Mouse (Mus musculus) midbrain, embryonic 15.5 days (tissue): Measurements from ENCODE around the gene BC025446. TPM values are rescaled to one million over a fixed set of nuclear protein-coding genes. Genes with fewer than 3 reads are reported as not detected.
"Not testable (repeated sequence)": the region's sequence is repeated elsewhere in the genome, so short reads cannot be mapped to it uniquely, and the experiment has no call there.

Source experiments
- ATAC-seq: fragments of 200-750 bp; cut with Nextera tagmentation; replicated peaks from 2 replicates; pipeline ENCODE4 v1.8.0; 2017; ENCODE audit warnings: moderate TSS enrichment
- H3K27ac ChIP-seq: fragments of 300-500 bp; sonication (generic); 2 replicates; pipeline ENCODE4 v1.5.1; 2015; ENCODE audit warnings: mild to moderate bottlenecking, inconsistent platforms
- H3K27me3 ChIP-seq: fragments of 300-500 bp; sonication (generic); replicated peaks from 2 replicates; pipeline ENCODE4 v1.6.1; 2015; ENCODE audit warnings: inconsistent platforms
- H3K36me3 ChIP-seq: fragments of 300-500 bp; sonication (generic); replicated peaks from 2 replicates; pipeline ENCODE4 v1.6.1; 2015; ENCODE audit warnings: inconsistent platforms
- H3K4me1 ChIP-seq: fragments of 300-500 bp; sonication (generic); 2 replicates; pipeline ENCODE4 v1.6.1; 2015; ENCODE audit warnings: inconsistent platforms
- H3K4me2 ChIP-seq: fragments of 300-500 bp; sonication (generic); 2 replicates; pipeline ENCODE4 v1.6.1; 2015; ENCODE audit warnings: inconsistent platforms, mild to moderate bottlenecking, moderate library complexity
- H3K4me3 ChIP-seq: fragments of 300-500 bp; sonication (generic); 2 replicates; pipeline ENCODE4 v1.5.1; 2015; ENCODE audit warnings: mild to moderate bottlenecking, inconsistent platforms
- H3K9ac ChIP-seq: fragments of 300-500 bp; sonication (generic); 2 replicates; pipeline ENCODE4 v1.6.1; 2015; ENCODE audit warnings: mild to moderate bottlenecking, inconsistent platforms
- H3K9me3 ChIP-seq: fragments of 300-500 bp; sonication (generic); 2 replicates; pipeline ENCODE4 v1.6.1; 2016; ENCODE audit warnings: inconsistent platforms
- WGBS: fragments of 180-500 bp; shearing (Covaris S2); methylation state at CpG from one replicate; pipeline ENCODE4 v1.1.7; 2015; ENCODE audit warnings: mixed read lengths; 5-methylcytosine and 5-hydroxymethylcytosine counted together
- polyA plus RNA-seq: library from polyadenylated mRNA; unstranded; fragments of >200 nt; fragmentation: Nextera tagmentation; extraction: Ambion mirVana; gene quantifications from 2 replicates; pipeline ENCODE4 v1.2.1, GENCODE M21; 2015

The BC025446 gene
- not detected in 2 replicates for polyA plus RNA-seq

DNA sequence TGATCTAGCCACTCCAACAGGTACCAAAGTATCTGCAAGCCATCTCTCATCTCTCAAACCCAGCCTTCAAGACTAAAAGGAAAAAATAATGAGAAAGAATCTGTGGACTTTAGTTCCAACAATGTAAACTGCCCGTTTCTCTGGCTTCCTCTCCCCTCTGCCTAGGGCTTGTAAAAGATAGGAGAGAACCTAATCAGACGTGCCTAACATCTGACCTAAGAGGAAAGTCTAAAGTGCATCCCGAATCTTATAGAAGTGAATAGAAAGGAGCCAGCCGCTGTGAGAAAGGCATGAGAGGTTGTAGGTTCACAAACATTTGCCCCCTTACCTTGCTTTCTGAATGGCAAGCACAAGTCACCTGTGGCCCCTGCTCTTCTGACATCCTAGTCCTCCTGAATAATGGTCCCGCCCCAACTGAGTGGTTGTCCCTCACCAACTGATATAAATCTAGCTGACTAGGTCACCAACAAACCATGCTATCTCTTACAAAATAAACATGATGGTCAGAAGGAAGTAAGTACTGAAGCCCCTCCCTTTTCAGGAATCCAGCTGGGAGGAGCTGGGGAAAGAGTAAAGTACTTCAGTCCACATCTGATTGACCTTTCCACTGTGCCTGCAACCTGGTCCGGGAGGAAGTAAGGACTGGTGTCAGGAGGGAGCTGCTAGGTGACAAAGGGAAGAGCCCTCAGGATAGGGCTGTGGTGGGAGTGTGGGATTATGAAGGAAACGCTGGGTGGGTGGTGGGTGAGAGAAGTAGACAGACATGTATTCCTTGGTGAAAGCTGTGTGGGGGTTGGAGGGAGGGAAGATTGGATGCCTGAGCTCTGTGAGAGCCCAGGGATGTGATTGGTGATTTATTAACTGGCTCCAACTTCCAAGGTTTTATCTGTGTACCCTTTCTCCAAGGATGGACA is at the start of gene BC025446:
BC025446 (plus strand) TSS at position 599 of the 914 bp plus-strand sequence.
- 84% methylated on average over 7 of the region's 7 CpGs for WGBS
- H3K9ac ChIP-seq: no peak within 1 kb of the TSS
- H3K27ac ChIP-seq: no peak within 1 kb of the TSS

DNA sequence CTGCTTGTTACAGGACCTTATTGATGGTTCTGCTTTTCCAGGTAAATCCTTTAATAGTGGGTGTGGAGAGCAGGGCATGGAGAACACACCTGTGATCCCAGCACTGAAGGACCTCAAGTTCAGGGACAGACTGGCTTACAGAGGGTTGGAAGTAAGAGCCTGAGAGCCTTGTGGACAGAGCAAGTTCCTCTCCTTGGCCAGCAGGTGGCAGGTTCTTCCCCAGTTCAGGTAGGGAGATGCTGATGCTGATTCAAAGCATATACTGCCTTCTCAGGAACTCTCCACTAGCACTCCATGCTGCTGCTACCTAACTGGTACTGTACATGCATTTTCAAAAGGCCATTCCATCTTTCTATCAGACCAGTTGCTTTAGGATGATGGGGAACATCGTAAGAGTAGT is 40.7 kb upstream of the BC025446 start:
- no peaks in the 10 kb centered on the region for H3K4me1 ChIP-seq
- H3K27ac ChIP-seq: no peak overlapping the region
- H3K27me3 ChIP-seq: no peaks in the 10 kb centered on the region
- no peak overlapping the region for H3K4me3 ChIP-seq
- H3K4me2 ChIP-seq: no peak overlapping the region
- no peak overlapping the region for H3K9ac ChIP-seq
- no peaks in the 10 kb centered on the region for H3K9me3 ChIP-seq
- WGBS: 66% methylated on average over 1 of the region's 1 CpGs
- no peaks in the 10 kb centered on the region for H3K36me3 ChIP-seq
- ATAC-seq: no peak

More for the DNA sequence above, at the start of gene BC025446:
- no peak for ATAC-seq
- Histone ChIP-seq H3K4me2 (no peak within 1 kb of the TSS), H3K27me3 (no peaks in the 10 kb centered on the region), H3K36me3 (no peaks in the 10 kb centered on the region), H3K4me1 (no peaks in the 10 kb centered on the region), H3K9me3 (no peaks in the 10 kb centered on the region), H3K4me3 (no peak within 1 kb of the TSS)

DNA sequence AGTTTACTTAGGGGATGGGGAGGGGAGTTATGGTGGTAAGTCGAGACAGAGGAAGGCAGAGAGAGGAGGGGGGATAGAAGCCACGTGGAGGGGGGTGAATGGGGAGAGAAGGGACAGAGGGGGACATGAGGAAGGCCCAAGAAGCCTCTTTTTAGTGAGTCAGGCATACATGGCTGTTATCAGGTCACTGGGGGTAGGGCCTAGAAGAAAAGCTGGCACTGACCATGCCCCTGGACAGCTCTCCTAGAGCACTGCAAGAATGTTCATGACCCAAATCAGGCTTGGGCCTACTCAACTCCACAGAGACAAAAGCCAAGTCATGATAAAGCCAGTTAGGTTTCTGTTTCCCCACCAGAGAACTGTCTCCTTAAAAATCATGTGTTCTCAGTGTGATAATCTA is 29.9 kb upstream of the BC025446 start:
- H3K9me3 ChIP-seq: no peaks in the 10 kb centered on the region
- H3K4me1 ChIP-seq: no peaks in the 10 kb centered on the region
- ATAC-seq: no peak
- 41% methylated on average over 2 of the region's 2 CpGs for WGBS
- no peaks in the 10 kb centered on the region for H3K27me3 ChIP-seq
- H3K36me3 ChIP-seq: no peaks in the 10 kb centered on the region
- no peak overlapping the region for H3K4me3 ChIP-seq
- no peak overlapping the region for H3K4me2 ChIP-seq
- H3K27ac ChIP-seq: no peak overlapping the region
- H3K9ac ChIP-seq: no peak overlapping the region

DNA sequence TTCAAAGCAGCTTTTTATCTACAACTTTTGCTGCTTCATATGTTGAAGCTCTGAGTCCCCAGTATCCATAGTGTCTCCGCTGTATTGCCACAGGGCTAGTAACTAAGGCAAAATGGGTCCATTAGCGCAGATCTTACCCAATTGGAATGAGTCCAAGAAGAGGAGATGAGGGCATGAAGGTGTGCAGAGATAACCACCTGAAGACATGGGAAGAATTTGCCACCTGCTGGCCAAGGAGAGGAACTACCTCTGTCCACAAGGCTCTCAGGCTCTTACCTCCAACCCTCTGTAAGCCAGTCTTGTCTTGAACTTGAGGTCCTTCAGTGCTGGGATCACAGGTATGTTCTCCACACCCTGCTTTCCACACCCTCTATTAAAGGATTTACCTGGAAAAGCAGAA is 27.1 kb upstream of the BC025446 start:
- H3K4me1 ChIP-seq: no peaks in the 10 kb centered on the region
- H3K27me3 ChIP-seq: no peaks in the 10 kb centered on the region
- no peak overlapping the region for H3K27ac ChIP-seq
- H3K36me3 ChIP-seq: no peaks in the 10 kb centered on the region
- no peaks in the 10 kb centered on the region for H3K9me3 ChIP-seq
- no peak overlapping the region for H3K4me3 ChIP-seq
- no peak overlapping the region for H3K4me2 ChIP-seq
- WGBS: 73% methylated on average over 2 of the region's 2 CpGs
- ATAC-seq: no peak
- no peak overlapping the region for H3K9ac ChIP-seq

GRCm38 (mm10) chr15:75190560-75190959 is 25.6 kb upstream of the BC025446 start:
- not testable (repeated sequence) for H3K4me3 ChIP-seq, H3K4me2 ChIP-seq, H3K27me3 ChIP-seq, H3K36me3 ChIP-seq, ATAC-seq, H3K4me1 ChIP-seq, H3K27ac ChIP-seq, H3K9me3 ChIP-seq, H3K9ac ChIP-seq
- 50% methylated on average over 2 of the region's 3 CpGs for WGBS

- Histone ChIP-seq H3K27me3 (no peaks in the 10 kb centered on the region), H3K9me3 (no peaks in the 10 kb centered on the region), H3K4me1 (no peaks in the 10 kb centered on the region), H3K4me3 (no peak overlapping the region), H3K27ac (no peak overlapping the region), H3K36me3 (no peaks in the 10 kb centered on the region), H3K9ac (no peak overlapping the region), H3K4me2 (no peak overlapping the region)
- no peak for ATAC-seq
- 77% methylated on average over 1 of the region's 1 CpGs for WGBS
Measured at GRCm38 (mm10) chr15:75216831-75217230, 655 bp downstream of the BC025446 start.

DNA sequence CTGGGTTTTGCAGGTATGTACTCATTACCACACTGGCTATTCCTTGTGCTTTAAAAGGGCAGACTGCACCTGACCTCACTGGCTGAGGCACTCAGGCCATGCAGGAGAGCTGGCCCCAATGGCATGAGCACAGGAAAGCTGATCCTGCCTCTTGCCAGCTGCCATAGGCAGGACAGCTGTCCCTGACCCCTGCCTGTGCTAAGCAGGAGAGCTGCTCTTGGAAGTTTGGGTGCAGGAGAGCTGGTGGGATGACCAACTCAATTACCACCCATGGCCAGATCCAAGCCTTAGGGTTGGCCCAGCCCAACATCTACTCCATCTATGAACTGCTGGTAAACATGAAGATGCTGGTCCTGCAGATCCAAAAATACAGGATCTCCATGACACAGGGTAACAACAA is 5.8 kb downstream of the BC025446 start:
- Histone ChIP-seq H3K4me2 (no peak overlapping the region), H3K9ac (no peak overlapping the region), H3K4me1 (no peaks in the 10 kb centered on the region), H3K9me3 (no peaks in the 10 kb centered on the region), H3K27me3 (no peaks in the 10 kb centered on the region), H3K27ac (no peak overlapping the region), H3K4me3 (no peak overlapping the region), H3K36me3 (no peaks in the 10 kb centered on the region)
- no peak for ATAC-seq

DNA sequence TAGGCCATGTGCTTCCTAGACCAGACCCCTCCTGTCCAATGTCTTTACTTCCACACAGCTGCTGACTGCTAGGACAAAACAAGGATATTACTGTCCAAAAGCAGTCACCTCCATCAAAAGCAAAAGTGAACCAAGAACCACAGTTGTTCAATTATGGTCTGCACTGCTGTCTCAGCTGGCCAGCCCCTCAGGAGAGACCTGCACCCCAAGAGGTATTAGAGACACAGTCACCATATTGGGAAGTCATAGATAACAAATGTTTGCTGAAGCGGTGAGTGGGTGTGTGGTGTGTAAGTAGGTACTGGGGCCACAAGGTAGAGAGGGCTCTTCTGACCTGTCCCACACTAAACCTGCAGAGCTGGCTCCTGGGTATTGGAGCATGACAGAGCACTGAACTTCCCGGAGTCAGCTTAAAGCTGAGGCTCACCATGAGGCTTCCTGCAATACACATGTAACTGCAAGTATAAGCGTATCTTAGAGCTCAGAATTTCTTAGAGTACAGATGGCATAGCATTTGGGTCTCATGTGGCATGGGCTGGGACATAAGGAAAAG is 21.6 kb downstream of the BC025446 start:
- H3K4me2 ChIP-seq: no peak overlapping the region
- H3K9ac ChIP-seq: no peak overlapping the region
- H3K4me3 ChIP-seq: no peak overlapping the region
- H3K4me1 ChIP-seq: no peaks in the 10 kb centered on the region
- no peaks in the 10 kb centered on the region for H3K36me3 ChIP-seq
- ATAC-seq: no peak
- no peaks in the 10 kb centered on the region for H3K27me3 ChIP-seq
- H3K9me3 ChIP-seq: no peaks in the 10 kb centered on the region
- H3K27ac ChIP-seq: no peak overlapping the region
- WGBS: 79% methylated on average over 3 of the region's 3 CpGs

GRCm38 (mm10) chr15:75240558-75240957 is 24.4 kb downstream of the BC025446 start:
- Histone ChIP-seq H3K9ac (no peak overlapping the region), H3K27ac (no peak overlapping the region), H3K4me1 (no peaks in the 10 kb centered on the region), H3K4me2 (no peak overlapping the region), H3K27me3 (no peaks in the 10 kb centered on the region), H3K9me3 (no peaks in the 10 kb centered on the region), H3K36me3 (no peaks in the 10 kb centered on the region), H3K4me3 (no peak overlapping the region)
- ATAC-seq: no peak
- WGBS: 77% methylated on average over 2 of the region's 2 CpGs

DNA sequence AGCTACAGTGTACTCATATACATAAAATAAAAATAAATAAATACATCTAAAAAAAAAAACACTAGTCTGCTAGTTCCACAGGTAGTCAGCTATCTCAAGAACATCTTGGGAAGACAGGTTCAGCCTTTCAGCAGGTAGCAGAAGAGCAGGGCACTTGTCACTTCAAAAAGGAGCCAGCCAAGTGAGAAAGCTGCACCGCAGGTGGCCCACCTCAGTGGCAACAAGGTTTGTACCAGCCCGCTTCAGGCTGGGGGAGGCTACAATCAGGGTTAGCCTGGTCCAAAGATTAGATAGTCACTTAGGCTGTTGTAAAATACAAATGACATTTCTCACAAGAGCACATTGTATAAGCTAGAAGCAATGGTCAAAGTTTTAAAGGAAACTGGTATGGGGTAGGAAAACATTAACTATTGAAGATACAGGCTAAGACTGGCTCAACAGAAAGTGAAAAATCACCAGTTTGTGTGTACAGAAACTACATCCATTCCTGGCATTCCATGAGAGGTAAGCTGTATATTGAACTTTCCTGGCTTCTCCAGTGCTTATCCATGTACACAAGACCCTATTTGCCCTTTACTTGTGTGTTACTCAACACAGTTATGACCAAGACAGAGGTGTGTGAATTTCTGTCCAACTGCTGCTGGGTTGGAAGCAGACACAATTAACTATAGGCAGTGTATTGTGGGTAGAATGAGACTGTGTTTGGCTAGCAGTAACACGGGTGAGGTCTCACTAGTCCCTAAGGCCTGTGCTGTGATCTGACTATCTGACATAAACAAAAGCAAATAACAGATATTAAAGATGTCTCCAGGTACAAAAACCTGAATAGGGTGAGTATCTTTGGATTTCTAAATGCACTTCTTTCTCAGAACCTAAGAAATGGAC is 26.8 kb downstream of the BC025446 start:
- Histone ChIP-seq H3K36me3 (no peaks in the 10 kb centered on the region), H3K4me1 (no peaks in the 10 kb centered on the region), H3K27me3 (no peaks in the 10 kb centered on the region), H3K9ac (no peak overlapping the region), H3K4me3 (no peak overlapping the region), H3K4me2 (no peak overlapping the region), H3K9me3 (no peaks in the 10 kb centered on the region), H3K27ac (no peak overlapping the region)
- 84% methylated on average over 3 of the region's 3 CpGs for WGBS
- ATAC-seq: no peak

DNA sequence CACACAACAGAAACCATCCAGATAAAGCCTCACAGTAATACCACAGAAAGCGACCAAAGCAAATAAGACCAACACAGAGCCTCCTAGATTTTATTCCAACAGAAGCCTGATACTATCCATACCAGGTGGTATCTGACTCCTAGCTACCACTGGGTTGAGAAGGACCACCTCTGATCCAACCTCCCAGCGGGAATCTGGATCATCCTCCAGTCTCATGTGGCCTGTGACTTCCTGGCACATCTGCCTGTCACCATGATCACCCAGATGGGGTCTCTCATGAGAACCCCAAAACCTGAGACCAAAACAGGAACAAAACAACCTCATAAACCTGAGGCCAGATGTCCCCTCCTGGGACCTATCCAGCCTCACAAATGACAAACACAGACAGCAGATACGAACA is 38.5 kb downstream of the BC025446 start:
- no peaks in the 10 kb centered on the region for H3K36me3 ChIP-seq
- no peak overlapping the region for H3K9ac ChIP-seq
- H3K4me1 ChIP-seq: no peaks in the 10 kb centered on the region
- ATAC-seq: no peak
- H3K4me2 ChIP-seq: no peak overlapping the region
- no peak overlapping the region for H3K4me3 ChIP-seq
- WGBS: 81% methylated on average over 3 of the region's 3 CpGs
- H3K27me3 ChIP-seq: no peaks in the 10 kb centered on the region
- H3K9me3 ChIP-seq: no peaks in the 10 kb centered on the region
- no peak overlapping the region for H3K27ac ChIP-seq

DNA sequence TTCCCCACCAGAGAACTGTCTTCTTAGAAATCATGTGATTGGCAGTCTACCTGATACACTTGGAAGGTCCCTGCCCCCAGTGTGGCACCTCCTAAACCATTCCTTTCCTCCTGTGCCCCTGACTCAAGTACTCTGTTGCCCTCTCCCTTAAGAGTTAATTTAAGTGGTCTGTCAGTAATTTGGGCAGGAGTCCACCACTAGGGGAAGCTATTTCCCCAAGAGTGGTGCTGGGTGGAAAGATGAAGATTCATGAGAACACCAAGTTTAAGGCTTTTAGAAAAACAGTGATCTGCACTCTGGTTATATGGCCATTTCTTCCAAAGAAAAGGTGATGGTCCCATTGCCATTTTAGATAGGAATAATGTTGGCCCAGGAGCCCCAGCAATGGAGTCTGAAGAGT is 49.7 kb downstream of the BC025446 start:
- Histone ChIP-seq H3K27ac (no peak overlapping the region), H3K27me3 (no peaks in the 10 kb centered on the region), H3K4me1 (no peaks in the 10 kb centered on the region), H3K4me3 (no peak overlapping the region), H3K9me3 (no peaks in the 10 kb centered on the region), H3K36me3 (no peaks in the 10 kb centered on the region), H3K4me2 (no peak overlapping the region), H3K9ac (no peak overlapping the region)
- ATAC-seq: no peak
